Mouse (Mus musculus): ENCODE data around the gene Cdx2.

DNA sequence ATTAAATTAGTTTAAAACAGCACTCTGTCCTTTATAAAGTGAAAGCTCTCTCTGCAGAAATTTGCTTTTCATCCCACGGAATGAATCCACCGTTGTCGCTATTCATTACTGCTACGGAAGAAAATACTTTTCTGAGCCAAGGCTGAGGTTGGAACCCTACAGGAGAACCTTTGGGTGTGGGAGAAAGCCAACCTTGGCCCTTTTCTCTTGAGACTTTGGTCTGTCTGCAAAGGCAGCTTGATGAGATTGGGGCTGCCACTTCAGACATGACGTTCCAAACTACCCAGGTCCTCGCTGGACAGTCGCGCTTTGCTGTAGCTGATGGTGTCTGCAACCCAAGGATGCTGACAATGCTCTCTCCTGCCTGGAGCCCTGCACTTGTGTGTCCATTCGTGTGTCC lies 1.4 kb upstream of the Cdx2 start:
- TF ChIP-seq MAX (IDR thresholded peaks at IDR 0.05; ENCODE audit: low read depth) (no peak), POLR2AphosphoS2 (IDR thresholded peaks at IDR 0.05; ENCODE audit: insufficient read length, low read depth) (no peak), POLR2A (IDR thresholded peaks at IDR 0.05; ENCODE audit: insufficient read length, low read depth) (no peak), TCF12 (IDR thresholded peaks at IDR 0.05; ENCODE audit: insufficient read depth, poor library complexity, severe bottlenecking) (no peak)
